Mouse (Mus musculus): ENCODE results near the gene Rsph10b. TPM values are rescaled to one million over a fixed set of nuclear protein-coding genes. Genes with fewer than 3 reads are reported as not detected.
A peak's percentile ranks its signal among the peaks of the same experiment; 100 is the strongest.

Rsph10b gene
- total and polyA plus RNA-seq, 3 experiments = 0.30 to 0.47 TPM; not detected in 1

- H3K36me3 ChIP-seq (ENCODE audit: control insufficient read depth, insufficient read depth, low read length) = no peaks in the 10 kb centered on the region
- no peaks in the 10 kb centered on the region for H3K79me2 ChIP-seq (replicated peaks; ENCODE audit: control insufficient read depth, insufficient read depth, low read length)
- H3K27ac ChIP-seq = no peak overlapping the region
- TF ChIP-seq POLR2A (IDR thresholded peaks at IDR 0.05; ENCODE audit: insufficient read depth, low read depth, low read length) (no peak), CTCF (IDR thresholded peaks at IDR 0.05) (no peak), EP300 (IDR thresholded peaks at IDR 0.05; ENCODE audit: insufficient read depth, low read depth, low read length) (no peak)
- H3K4me1 ChIP-seq (ENCODE audit: control insufficient read depth, insufficient read depth, low read length) = no peaks in the 10 kb centered on the region
- H3K9ac ChIP-seq (ENCODE audit: low read depth, low read length) = no peak overlapping the region
- WGBS = 73% methylated on average over 12 of the region's 12 CpGs
- intact Hi-C loops (cut with DNase I) = no loop called here
- no peak for DNase-seq
- H3K4me3 ChIP-seq = no peak overlapping the region
- H3K27me3 ChIP-seq (ENCODE audit: control insufficient read depth, insufficient read depth, low read length) = no peaks in the 10 kb centered on the region
Measured at GRCm38 (mm10) chr5:143965586-143966345, 32.9 kb downstream of the Rsph10b start.

- DNase-seq = no peak
- WGBS = 85% methylated on average over 12 of the region's 12 CpGs
- H3K9ac ChIP-seq (ENCODE audit: low read depth, low read length) = no peak overlapping the region
- H3K4me1 ChIP-seq (ENCODE audit: control insufficient read depth, insufficient read depth, low read length) = no peaks in the 10 kb centered on the region
- no peaks in the 10 kb centered on the region for H3K27me3 ChIP-seq (ENCODE audit: control insufficient read depth, insufficient read depth, low read length)
- no peaks in the 10 kb centered on the region for H3K36me3 ChIP-seq (ENCODE audit: control insufficient read depth, insufficient read depth, low read length)
- intact Hi-C loops (cut with DNase I) = no loop called here
- H3K79me2 ChIP-seq (replicated peaks; ENCODE audit: control insufficient read depth, insufficient read depth, low read length) = no peaks in the 10 kb centered on the region
- H3K4me3 ChIP-seq = no peak overlapping the region
- TF ChIP-seq EP300 (IDR thresholded peaks at IDR 0.05; ENCODE audit: insufficient read depth, low read depth, low read length) = no peak
- TF ChIP-seq POLR2A (IDR thresholded peaks at IDR 0.05; ENCODE audit: insufficient read depth, low read depth, low read length) = no peak
- H3K27ac ChIP-seq = no peak overlapping the region
Measured at GRCm38 (mm10) chr5:143966671-143967070, 33.8 kb downstream of the Rsph10b start.

- intact Hi-C loops (cut with DNase I) = no loop called here
- H3K27ac ChIP-seq = no peak overlapping the region
- H3K36me3 ChIP-seq (ENCODE audit: control insufficient read depth, insufficient read depth, low read length) = no peaks in the 10 kb centered on the region
- no peak overlapping the region for H3K9ac ChIP-seq (ENCODE audit: low read depth, low read length)
- no peak for DNase-seq
- no peak for TF ChIP-seq EP300 (IDR thresholded peaks at IDR 0.05; ENCODE audit: insufficient read depth, low read depth, low read length)
- TF ChIP-seq POLR2A (IDR thresholded peaks at IDR 0.05; ENCODE audit: insufficient read depth, low read depth, low read length) = no peak
- no peak for TF ChIP-seq CTCF (IDR thresholded peaks at IDR 0.05)
- no peaks in the 10 kb centered on the region for H3K4me1 ChIP-seq (ENCODE audit: control insufficient read depth, insufficient read depth, low read length)
- H3K79me2 ChIP-seq (replicated peaks; ENCODE audit: control insufficient read depth, insufficient read depth, low read length) = no peaks in the 10 kb centered on the region
- H3K4me3 ChIP-seq = no peak overlapping the region
- 27% methylated on average over 3 of the region's 3 CpGs for WGBS
- H3K27me3 ChIP-seq (ENCODE audit: control insufficient read depth, insufficient read depth, low read length) = no peaks in the 10 kb centered on the region
Measured at GRCm38 (mm10) chr5:143972628-143973027, 39.8 kb downstream of the Rsph10b start.

- intact Hi-C loops (cut with DNase I) = loop anchor here (5.0 kb wide), 1 partner anchor 243 kb away; the partner anchor contains the start of gene Usp42
- H3K9ac ChIP-seq (ENCODE audit: low read depth, low read length) = no peak overlapping the region
- DNase-seq = peak; percentile 60 to 64
- H3K27ac ChIP-seq = no peak overlapping the region
- no peaks in the 10 kb centered on the region for H3K79me2 ChIP-seq (replicated peaks; ENCODE audit: control insufficient read depth, insufficient read depth, low read length)
- no peaks in the 10 kb centered on the region for H3K36me3 ChIP-seq (ENCODE audit: control insufficient read depth, insufficient read depth, low read length)
- TF ChIP-seq POLR2A (IDR thresholded peaks at IDR 0.05; ENCODE audit: insufficient read depth, low read depth, low read length) = no peak
- TF ChIP-seq CTCF (IDR thresholded peaks at IDR 0.05) = peak; percentile 91
- TF ChIP-seq EP300 (IDR thresholded peaks at IDR 0.05; ENCODE audit: insufficient read depth, low read depth, low read length) = 0 out of 2 replicates have a peak, but pooled peaks have one; percentile 23
- no peaks in the 10 kb centered on the region for H3K27me3 ChIP-seq (ENCODE audit: control insufficient read depth, insufficient read depth, low read length)
- H3K4me3 ChIP-seq = no peak overlapping the region
- WGBS = 48% methylated on average over 4 of the region's 4 CpGs
- no peaks in the 10 kb centered on the region for H3K4me1 ChIP-seq (ENCODE audit: control insufficient read depth, insufficient read depth, low read length)
Measured at GRCm38 (mm10) chr5:143974931-143975630, 42.2 kb downstream of the Rsph10b start.

GRCm38 (mm10) chr5:143975631-143975933 lies 42.7 kb downstream of the Rsph10b start:
- WGBS = 21% methylated on average over 2 of the region's 2 CpGs
- H3K36me3 ChIP-seq (ENCODE audit: control insufficient read depth, insufficient read depth, low read length) = no peaks in the 10 kb centered on the region
- intact Hi-C loops (cut with DNase I) = loop anchor here (5.0 kb wide), 1 partner anchor 243 kb away; the partner anchor contains the start of gene Usp42
- TF ChIP-seq POLR2A (IDR thresholded peaks at IDR 0.05; ENCODE audit: insufficient read depth, low read depth, low read length) (no peak), EP300 (IDR thresholded peaks at IDR 0.05; ENCODE audit: insufficient read depth, low read depth, low read length) (no peak), CTCF (IDR thresholded peaks at IDR 0.05) (no peak; the same call in 1 of the 2 replicates)
- H3K27ac ChIP-seq = no peak overlapping the region
- no peaks in the 10 kb centered on the region for H3K27me3 ChIP-seq (ENCODE audit: control insufficient read depth, insufficient read depth, low read length)
- H3K79me2 ChIP-seq (replicated peaks; ENCODE audit: control insufficient read depth, insufficient read depth, low read length) = no peaks in the 10 kb centered on the region
- no peaks in the 10 kb centered on the region for H3K4me1 ChIP-seq (ENCODE audit: control insufficient read depth, insufficient read depth, low read length)
- no peak overlapping the region for H3K4me3 ChIP-seq
- H3K9ac ChIP-seq (ENCODE audit: low read depth, low read length) = no peak overlapping the region
- no peak for DNase-seq

GRCm38 (mm10) chr5:143976232-143976631 lies 43.4 kb downstream of the Rsph10b start:
- intact Hi-C loops (cut with DNase I) = loop anchor here (5.0 kb wide), 1 partner anchor 244 kb away; the partner anchor contains the start of gene Usp42
- DNase-seq = no peak
- Histone ChIP-seq H3K4me3 (no peak overlapping the region), H3K9ac (ENCODE audit: low read depth, low read length) (no peak overlapping the region), H3K4me1 (ENCODE audit: control insufficient read depth, insufficient read depth, low read length) (no peaks in the 10 kb centered on the region), H3K36me3 (ENCODE audit: control insufficient read depth, insufficient read depth, low read length) (no peaks in the 10 kb centered on the region), H3K79me2 (replicated peaks; ENCODE audit: control insufficient read depth, insufficient read depth, low read length) (no peaks in the 10 kb centered on the region), H3K27me3 (ENCODE audit: control insufficient read depth, insufficient read depth, low read length) (no peaks in the 10 kb centered on the region), H3K27ac (no peak overlapping the region)
- TF ChIP-seq EP300 (IDR thresholded peaks at IDR 0.05; ENCODE audit: insufficient read depth, low read depth, low read length) = no peak
- WGBS = 84% methylated on average over 11 of the region's 11 CpGs
